Mouse (Mus musculus): ENCODE results near the gene Nt5c3. TPM values are rescaled to one million over a fixed set of nuclear protein-coding genes. Genes with fewer than 3 reads are reported as not detected.

The Nt5c3 gene
- polyA plus RNA-seq (2015; fragmentation: Nextera tagmentation; extraction: Ambion mirVana), result 166 and 178 TPM in 2 replicates

DNA sequence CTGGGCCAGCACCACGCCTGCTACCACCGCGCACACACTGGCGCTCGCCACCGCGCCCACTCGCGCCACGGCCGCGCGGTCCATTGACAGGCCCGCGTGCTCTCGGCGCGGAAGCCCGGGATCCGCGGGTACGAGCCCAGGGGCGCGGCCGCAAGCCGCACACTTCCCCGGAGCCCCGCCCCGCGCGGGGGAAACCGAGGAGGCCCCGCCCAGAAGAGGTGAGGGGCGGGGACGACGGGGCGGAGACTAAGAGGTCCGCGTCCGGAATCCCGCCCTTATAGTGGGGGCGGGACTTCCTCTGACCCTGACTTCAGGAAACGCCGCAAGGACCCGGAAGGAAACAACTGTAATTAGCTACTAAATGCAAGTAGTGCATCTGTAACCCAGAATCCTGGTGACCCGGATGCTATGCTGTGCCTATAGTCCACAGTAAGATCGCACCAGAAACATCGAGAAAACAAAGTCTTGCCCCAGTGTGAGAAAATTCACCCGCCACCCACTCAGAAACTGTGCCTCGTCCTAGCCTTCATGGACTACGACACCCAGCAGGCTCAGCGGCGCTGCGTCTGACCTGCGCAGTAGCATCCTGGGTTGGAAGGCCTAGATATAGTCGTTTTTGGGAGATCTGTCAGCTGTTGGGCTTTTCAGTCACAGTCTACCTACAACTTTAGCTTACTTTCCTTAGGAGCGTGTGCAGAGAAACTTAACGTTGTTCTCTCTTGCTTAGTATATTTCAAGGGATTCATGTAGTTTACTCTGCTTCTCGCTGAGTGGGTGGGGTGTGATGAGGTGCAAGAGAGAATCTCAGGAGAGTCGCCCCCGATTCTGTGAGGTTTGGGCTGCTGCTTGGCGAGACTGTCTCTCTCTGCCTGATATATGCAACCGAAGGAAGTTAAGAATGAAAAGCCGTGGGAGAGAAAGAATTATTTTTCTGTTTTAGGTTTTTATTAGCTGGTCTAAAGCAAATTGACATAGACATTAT, at the start of gene Nt5c3, which contains the start of gene Vmn1r4:
Nt5c3 (minus strand) TSS at position 207 of the 982 bp plus-strand sequence.
Vmn1r4 (plus strand) TSS at position 290 of the 982 bp plus-strand sequence.
- Histone ChIP-seq H3K9me3 (ENCODE audit: control insufficient read depth, low read length) (no peaks in the 10 kb centered on the region), H3K4me3 (replicated peaks; ENCODE audit: low read length) (peak within 1 kb of the TSS; percentile 84), H3K4me1 (replicated peaks; ENCODE audit: control insufficient read depth, insufficient read depth, low read length) (peaks cover 9% of the 10 kb centered on the region), H3K9ac (replicated peaks; ENCODE audit: low read depth, low read length) (peak within 1 kb of the TSS; percentile 86), H3K36me3 (ENCODE audit: control insufficient read depth, insufficient read depth) (no peaks in the 10 kb centered on the region), H3K27ac (ENCODE audit: low read length) (peak within 1 kb of the TSS; percentile 91), H3K4me2 (ENCODE audit: low read length) (peak within 1 kb of the TSS; percentile 61), H3K27me3 (replicated peaks; ENCODE audit: control insufficient read depth, insufficient read depth, low read length) (0 out of 2 replicates have a peak, but pooled peaks cover 4% of the 10 kb centered on the region)
- 2% methylated on average over 64 of the region's 64 CpGs for WGBS
- ATAC-seq, result peak; percentile 95

GRCm38 (mm10) chr6:56969973-56970372, 46.2 kb upstream of the Nt5c3 start, which contains the start of gene Vmn1r5:
Gene Vmn1r5, plus strand, starts transcription at chr6:56970273.
- Histone ChIP-seq H3K4me3 (replicated peaks; ENCODE audit: low read length) (no peak within 1 kb of the TSS), H3K4me2 (ENCODE audit: low read length) (no peak within 1 kb of the TSS), H3K4me1 (replicated peaks; ENCODE audit: control insufficient read depth, insufficient read depth, low read length) (no peaks in the 10 kb centered on the region), H3K9me3 (ENCODE audit: control insufficient read depth, low read length) (no peaks in the 10 kb centered on the region), H3K27me3 (replicated peaks; ENCODE audit: control insufficient read depth, insufficient read depth, low read length) (no peaks in the 10 kb centered on the region), H3K27ac (ENCODE audit: low read length) (no peak within 1 kb of the TSS), H3K36me3 (ENCODE audit: control insufficient read depth, insufficient read depth) (no peaks in the 10 kb centered on the region), H3K9ac (replicated peaks; ENCODE audit: low read depth, low read length) (no peak within 1 kb of the TSS)
- no peak for ATAC-seq

GRCm38 (mm10) chr6:56956436-56956835, 32.7 kb upstream of the Nt5c3 start:
- no peaks in the 10 kb centered on the region for H3K36me3 ChIP-seq (ENCODE audit: control insufficient read depth, insufficient read depth)

DNA sequence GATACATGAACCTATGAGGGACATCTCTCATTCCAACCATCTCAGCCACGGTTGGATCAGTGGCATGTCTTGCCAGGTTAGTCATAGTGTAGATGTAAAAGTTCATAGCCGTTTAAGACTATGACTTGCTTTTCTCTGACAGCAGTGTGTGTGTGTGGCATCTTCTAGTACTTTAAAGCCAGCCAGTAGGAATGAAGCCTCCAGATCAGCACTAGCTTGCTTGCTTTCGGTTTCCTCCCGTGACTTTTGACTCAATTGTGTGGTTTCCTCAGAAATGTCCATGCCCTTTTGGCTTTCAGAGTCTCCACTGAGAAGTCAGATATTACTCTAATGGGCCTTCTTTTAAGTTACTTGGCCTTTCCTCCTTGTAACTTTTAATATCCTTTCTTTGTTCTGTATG, 10.6 kb upstream of the Nt5c3 start:
- Histone ChIP-seq H3K4me1 (replicated peaks; ENCODE audit: control insufficient read depth, insufficient read depth, low read length) (no peaks in the 10 kb centered on the region), H3K27me3 (replicated peaks; ENCODE audit: control insufficient read depth, insufficient read depth, low read length) (no peaks in the 10 kb centered on the region), H3K9me3 (ENCODE audit: control insufficient read depth, low read length) (no peaks in the 10 kb centered on the region), H3K4me3 (replicated peaks; ENCODE audit: low read length) (no peak overlapping the region), H3K4me2 (ENCODE audit: low read length) (no peak overlapping the region), H3K36me3 (ENCODE audit: control insufficient read depth, insufficient read depth) (no peaks in the 10 kb centered on the region), H3K9ac (replicated peaks; ENCODE audit: low read depth, low read length) (no peak overlapping the region), H3K27ac (ENCODE audit: low read length) (no peak overlapping the region)
- no peak for ATAC-seq
- 92% methylated on average over 4 of the region's 4 CpGs for WGBS

More at GRCm38 (mm10) chr6:56956436-56956835, 32.7 kb upstream of the Nt5c3 start:
- H3K27me3 ChIP-seq (replicated peaks; ENCODE audit: control insufficient read depth, insufficient read depth, low read length), result no peaks in the 10 kb centered on the region
- 72% methylated on average over 5 of the region's 5 CpGs for WGBS
- no peaks in the 10 kb centered on the region for H3K4me1 ChIP-seq (replicated peaks; ENCODE audit: control insufficient read depth, insufficient read depth, low read length)
- no peaks in the 10 kb centered on the region for H3K9me3 ChIP-seq (ENCODE audit: control insufficient read depth, low read length)
- ATAC-seq, result no peak
- no peak overlapping the region for H3K27ac ChIP-seq (ENCODE audit: low read length)
- no peak overlapping the region for H3K4me3 ChIP-seq (replicated peaks; ENCODE audit: low read length)
- no peak overlapping the region for H3K9ac ChIP-seq (replicated peaks; ENCODE audit: low read depth, low read length)
- no peak overlapping the region for H3K4me2 ChIP-seq (ENCODE audit: low read length)

DNA sequence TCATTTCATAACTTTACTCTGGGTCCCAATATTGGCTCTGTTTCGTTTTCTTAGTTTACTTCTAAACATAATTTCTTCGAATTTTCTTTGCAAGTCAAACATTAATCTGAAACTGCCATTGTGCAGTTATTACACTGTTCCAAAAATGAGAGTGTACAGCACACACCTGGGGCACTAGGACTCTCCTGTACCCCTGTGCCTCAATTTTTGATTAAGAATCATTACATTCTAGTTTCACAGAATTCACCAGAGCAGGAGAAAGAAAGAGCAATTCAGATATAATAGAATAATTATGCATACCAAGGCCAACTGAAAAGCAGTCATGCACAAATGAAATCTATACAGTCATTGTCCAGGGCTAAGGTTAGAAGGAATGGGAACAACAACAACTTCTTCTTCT, 8.7 kb upstream of the Nt5c3 start:
- Histone ChIP-seq H3K4me2 (ENCODE audit: low read length) (no peak overlapping the region), H3K27me3 (replicated peaks; ENCODE audit: control insufficient read depth, insufficient read depth, low read length) (no peaks in the 10 kb centered on the region), H3K9me3 (ENCODE audit: control insufficient read depth, low read length) (no peaks in the 10 kb centered on the region), H3K36me3 (ENCODE audit: control insufficient read depth, insufficient read depth) (no peaks in the 10 kb centered on the region), H3K4me3 (replicated peaks; ENCODE audit: low read length) (no peak overlapping the region), H3K4me1 (replicated peaks; ENCODE audit: control insufficient read depth, insufficient read depth, low read length) (no peaks in the 10 kb centered on the region), H3K27ac (ENCODE audit: low read length) (no peak overlapping the region), H3K9ac (replicated peaks; ENCODE audit: low read depth, low read length) (no peak overlapping the region)
- ATAC-seq, result no peak
- 78% methylated on average over 2 of the region's 2 CpGs for WGBS

DNA sequence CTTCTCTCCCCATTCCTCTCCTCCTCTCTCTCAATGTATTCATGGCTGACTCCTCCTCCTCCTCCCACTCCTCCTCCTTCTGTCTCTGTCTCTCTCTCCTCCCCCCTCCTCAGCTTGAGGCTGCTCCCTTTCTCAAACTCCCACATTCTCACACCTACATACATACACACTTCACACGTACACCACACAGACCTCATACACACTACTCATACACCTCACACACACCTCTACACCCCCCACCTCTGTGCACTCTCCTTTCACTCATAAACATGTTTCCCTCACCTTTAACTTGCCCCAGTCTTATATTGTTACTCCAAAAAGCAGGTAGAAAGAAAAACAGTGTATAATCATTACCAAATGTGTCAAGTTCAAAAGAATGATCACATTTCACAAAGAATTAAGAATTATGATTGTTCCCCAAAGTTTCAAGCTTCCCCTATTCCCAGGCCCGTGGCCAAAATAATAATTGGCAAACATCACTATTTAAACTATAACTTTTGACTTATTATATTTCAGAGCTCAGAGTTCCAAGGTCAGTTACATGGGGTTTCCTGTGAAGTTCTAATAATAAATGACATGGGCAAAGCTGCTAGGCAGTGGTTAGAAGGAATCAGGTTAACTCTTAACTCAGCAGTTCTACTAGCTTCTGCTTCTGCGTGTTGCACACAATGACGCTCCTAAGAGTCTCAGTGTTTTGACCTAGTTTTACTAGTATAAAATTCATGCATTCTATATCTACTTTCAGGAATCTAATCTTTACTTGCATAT, 8.1 kb upstream of the Nt5c3 start:
- Histone ChIP-seq H3K9ac (replicated peaks; ENCODE audit: low read depth, low read length) (no peak overlapping the region), H3K4me1 (replicated peaks; ENCODE audit: control insufficient read depth, insufficient read depth, low read length) (no peaks in the 10 kb centered on the region), H3K27me3 (replicated peaks; ENCODE audit: control insufficient read depth, insufficient read depth, low read length) (no peaks in the 10 kb centered on the region), H3K4me2 (ENCODE audit: low read length) (no peak overlapping the region), H3K36me3 (ENCODE audit: control insufficient read depth, insufficient read depth) (no peaks in the 10 kb centered on the region), H3K4me3 (replicated peaks; ENCODE audit: low read length) (no peak overlapping the region), H3K9me3 (ENCODE audit: control insufficient read depth, low read length) (no peaks in the 10 kb centered on the region), H3K27ac (ENCODE audit: low read length) (no peak overlapping the region)
- ATAC-seq, result no peak
- WGBS, result 71% methylated on average over 4 of the region's 4 CpGs

DNA sequence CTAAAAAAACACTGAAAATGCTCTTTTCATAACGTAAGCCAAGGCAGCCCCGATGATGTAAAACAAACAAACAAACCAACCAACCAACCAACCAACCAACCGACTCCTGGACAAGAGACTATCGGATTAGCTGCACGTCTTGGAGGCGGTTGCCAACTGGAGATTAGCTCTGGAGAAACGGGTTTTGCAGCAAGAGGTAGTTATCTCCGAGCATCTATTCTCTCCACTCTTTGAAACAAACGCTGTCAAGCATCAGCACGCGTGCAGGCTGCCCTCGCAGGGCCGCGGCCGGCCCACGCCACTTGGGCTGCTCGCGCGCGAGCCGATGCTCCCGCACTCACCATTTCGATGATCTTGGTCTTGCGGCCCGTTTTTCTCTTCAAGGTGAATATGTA, 404 bp downstream of the Nt5c3 start:
- no peak for ATAC-seq
- Histone ChIP-seq H3K4me3 (replicated peaks; ENCODE audit: low read length) (peak overlapping the region; percentile 84), H3K9ac (replicated peaks; ENCODE audit: low read depth, low read length) (peak overlapping the region; percentile 86), H3K4me2 (ENCODE audit: low read length) (peak overlapping the region; percentile 58), H3K27me3 (replicated peaks; ENCODE audit: control insufficient read depth, insufficient read depth, low read length) (0 out of 2 replicates have a peak, but pooled peaks cover 4% of the 10 kb centered on the region), H3K36me3 (ENCODE audit: control insufficient read depth, insufficient read depth) (no peaks in the 10 kb centered on the region), H3K9me3 (ENCODE audit: control insufficient read depth, low read length) (no peaks in the 10 kb centered on the region), H3K4me1 (replicated peaks; ENCODE audit: control insufficient read depth, insufficient read depth, low read length) (peaks cover 9% of the 10 kb centered on the region), H3K27ac (ENCODE audit: low read length) (peak overlapping the region; percentile 91)
- 0% methylated on average over 25 of the region's 25 CpGs for WGBS

DNA sequence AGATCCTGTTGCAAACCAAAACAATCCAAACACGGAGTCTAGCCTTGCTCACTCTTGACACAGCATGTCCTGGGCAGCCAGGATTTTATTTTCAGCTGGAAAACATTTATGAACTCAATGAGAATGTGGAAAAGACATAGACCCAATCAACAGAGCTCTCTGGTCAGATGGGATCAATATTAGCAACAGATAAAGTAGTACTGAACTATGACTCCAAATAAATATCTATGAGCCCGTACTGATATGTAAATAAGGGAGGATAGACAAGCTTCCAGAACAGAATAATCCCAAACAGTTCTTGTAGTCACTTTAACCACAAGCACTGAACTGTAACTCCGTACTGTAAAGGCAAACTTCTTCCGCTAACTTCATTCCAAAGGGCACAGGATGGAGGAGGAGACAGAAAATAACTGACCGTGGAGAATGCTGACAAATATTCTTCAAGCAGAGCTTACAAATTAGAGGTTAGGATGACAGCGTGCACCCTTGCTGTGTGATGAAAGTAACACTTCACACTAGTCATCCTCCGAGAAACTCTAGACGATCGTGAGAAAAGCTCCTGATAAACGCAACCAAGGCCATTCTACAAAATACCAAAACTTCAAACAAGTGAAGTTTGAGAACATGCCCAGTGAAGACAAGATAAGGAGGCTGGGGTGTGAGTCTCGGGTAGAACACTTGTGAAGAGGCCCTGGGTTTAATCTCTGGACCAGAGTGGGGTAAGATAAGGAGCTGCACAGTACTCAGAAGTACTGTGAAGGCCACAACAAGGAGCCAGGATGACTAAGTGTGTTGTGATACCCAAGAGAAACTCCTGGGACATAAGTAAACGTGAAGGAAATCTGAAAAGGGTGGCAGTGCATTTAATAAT, 3.3 kb downstream of the Nt5c3 start:
- H3K9ac ChIP-seq (replicated peaks; ENCODE audit: low read depth, low read length), result no peak overlapping the region
- no peak for ATAC-seq
- no peak overlapping the region for H3K27ac ChIP-seq (ENCODE audit: low read length)
- H3K4me3 ChIP-seq (replicated peaks; ENCODE audit: low read length), result no peak overlapping the region
- 89% methylated on average over 12 of the region's 12 CpGs for WGBS
- 0 out of 2 replicates have a peak, but pooled peaks cover 4% of the 10 kb centered on the region for H3K27me3 ChIP-seq (replicated peaks; ENCODE audit: control insufficient read depth, insufficient read depth, low read length)
- H3K36me3 ChIP-seq (ENCODE audit: control insufficient read depth, insufficient read depth), result no peaks in the 10 kb centered on the region
- H3K4me1 ChIP-seq (replicated peaks; ENCODE audit: control insufficient read depth, insufficient read depth, low read length), result peaks cover 9% of the 10 kb centered on the region
- no peaks in the 10 kb centered on the region for H3K9me3 ChIP-seq (ENCODE audit: control insufficient read depth, low read length)
- no peak overlapping the region for H3K4me2 ChIP-seq (ENCODE audit: low read length)
